ENCODE assay signal across 8 mouse cellular contexts in the genomic region with DNA sequence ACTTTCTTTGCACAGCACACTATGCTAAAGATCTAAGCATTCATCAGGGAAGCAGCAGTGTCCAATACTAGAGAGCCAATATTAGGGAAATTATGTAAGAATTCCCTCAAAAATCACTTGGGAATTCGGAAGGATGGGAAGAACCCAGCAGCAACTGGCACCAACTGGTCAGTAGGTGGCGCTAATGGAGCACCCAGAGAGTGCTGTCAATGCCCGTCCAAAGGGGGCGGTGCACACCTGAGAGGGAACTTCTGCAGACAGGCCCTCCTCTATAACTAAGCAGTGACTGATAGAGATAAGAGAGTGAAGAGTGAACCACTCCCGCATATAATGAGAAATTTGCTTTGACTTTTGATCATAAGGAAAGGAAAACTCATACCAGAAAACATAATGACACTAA. TPM values are rescaled to one million over a fixed set of nuclear protein-coding genes. Genes with fewer than 3 reads are reported as not detected.
A peak's percentile ranks its signal among the peaks of the same experiment; 100 is the strongest.
DNase-seq lines count a peak whose midpoint lies in the region; ATAC-seq and TF ChIP-seq lines count a peak whose summit lies in the region.

No protein-coding gene starts in this region.

- no peaks in the 10 kb centered on the region for H3K36me3 ChIP-seq in heart, embryonic 11.5 days (ENCODE audit: control insufficient read depth, insufficient read depth, low read length)
- no peaks in the 10 kb centered on the region for H3K36me3 ChIP-seq in midbrain, postnatal 0 days (ENCODE audit: insufficient read depth, low read length)
- H3K36me3 ChIP-seq in stomach, postnatal 0 days (ENCODE audit: control insufficient read depth, insufficient read depth, low read length), result no peaks in the 10 kb centered on the region

- H3K4me2 ChIP-seq in heart, embryonic 11.5 days, result no peak overlapping the region
- H3K4me2 ChIP-seq in midbrain, postnatal 0 days (ENCODE audit: low read depth, low read length, poor library complexity, severe bottlenecking), result no peak overlapping the region
- H3K4me2 ChIP-seq in stomach, postnatal 0 days (replicated peaks; ENCODE audit: low read depth), result no peak overlapping the region

- no peaks in the 10 kb centered on the region for H3K9me3 ChIP-seq in heart, embryonic 11.5 days (replicated peaks; ENCODE audit: control insufficient read depth, low read length)
- H3K9me3 ChIP-seq in midbrain, postnatal 0 days (ENCODE audit: low read length), result no peaks in the 10 kb centered on the region
- no peaks in the 10 kb centered on the region for H3K9me3 ChIP-seq in stomach, postnatal 0 days (ENCODE audit: control insufficient read depth, low read length)

- peak; percentile 93 for DNase-seq in heart, adult 11 months
- peak; percentile 54 for DNase-seq in brain, adult 2 months (ENCODE audit: low read depth, low spot score)
- DNase-seq in induced T-regulatory cell, adult 2 months (ENCODE audit: low read depth), result peak; percentile 83
- DNase-seq in left cerebral cortex, postnatal 25 days (ENCODE audit: low spot score in 2 of 2), result peak; percentile 43 to 47
- peak; percentile 54 for DNase-seq in midbrain, postnatal 0 days (ENCODE audit: low spot score)
- peak; percentile 82 for DNase-seq in stomach, postnatal 0 days (ENCODE audit: low spot score)

- no peaks in the 10 kb centered on the region for H3K4me1 ChIP-seq in heart, embryonic 11.5 days (ENCODE audit: control insufficient read depth, insufficient read depth, low read length)
- H3K4me1 ChIP-seq in midbrain, postnatal 0 days (ENCODE audit: insufficient read depth, low read length), result no peaks in the 10 kb centered on the region
- H3K4me1 ChIP-seq in stomach, postnatal 0 days (replicated peaks; ENCODE audit: control insufficient read depth, insufficient read depth), result no peaks in the 10 kb centered on the region

- TF ChIP-seq CTCF in midbrain, postnatal 0 days (IDR thresholded peaks at IDR 0.05), result peak; percentile 80
- peak; percentile 98 for TF ChIP-seq CTCF in stomach, postnatal 0 days (IDR thresholded peaks at IDR 0.05; ENCODE audit: low read depth)

- WGBS in heart, embryonic 11.5 days (ENCODE audit: insufficient replicate concordance), result 3% methylated on average over 5 of the region's 5 CpGs
- WGBS in midbrain, postnatal 0 days, result 3% methylated on average over 5 of the region's 5 CpGs
- WGBS in stomach, postnatal 0 days, result 2% methylated on average over 5 of the region's 5 CpGs

- no peak for TF ChIP-seq EP300 in stomach, postnatal 0 days (optimal IDR thresholded peaks at IDR 0.05)

- H3K27ac ChIP-seq in heart, embryonic 11.5 days (ENCODE audit: low read depth, low read length), result no peak overlapping the region
- H3K27ac ChIP-seq in midbrain, postnatal 0 days (ENCODE audit: low read depth, low read length), result no peak overlapping the region
- no peak overlapping the region for H3K27ac ChIP-seq in stomach, postnatal 0 days (replicated peaks)

- intact Hi-C loops in left cerebral cortex, postnatal 25 days (cut with DNase I), result no loop called here

- no peak overlapping the region for H3K9ac ChIP-seq in heart, embryonic 11.5 days (ENCODE audit: low read depth, low read length)
- no peak overlapping the region for H3K9ac ChIP-seq in midbrain, postnatal 0 days (replicated peaks; ENCODE audit: low read length, poor library complexity, severe bottlenecking)
- H3K9ac ChIP-seq in stomach, postnatal 0 days (ENCODE audit: low read length), result no peak overlapping the region

- H3K27me3 ChIP-seq in heart, embryonic 11.5 days (ENCODE audit: control insufficient read depth, insufficient read depth, low read length), result no peaks in the 10 kb centered on the region
- H3K27me3 ChIP-seq in midbrain, postnatal 0 days (ENCODE audit: insufficient read depth, low read length), result no peaks in the 10 kb centered on the region
- H3K27me3 ChIP-seq in stomach, postnatal 0 days (ENCODE audit: control insufficient read depth, insufficient read depth, low read length), result no peaks in the 10 kb centered on the region

- no peak overlapping the region for H3K4me3 ChIP-seq in heart, embryonic 11.5 days (ENCODE audit: low read depth, low read length)
- H3K4me3 ChIP-seq in midbrain, postnatal 0 days (ENCODE audit: low read depth, low read length), result no peak overlapping the region
- H3K4me3 ChIP-seq in stomach, postnatal 0 days (ENCODE audit: low read depth, low read length), result no peak overlapping the region

- ATAC-seq in heart, embryonic 11.5 days (replicated peaks; ENCODE audit: insufficient number of reproducible peaks, low FRiP score, low TSS enrichment), result no peak
- peak; percentile 88 for ATAC-seq in frontal cortex, adult (ENCODE audit: low TSS enrichment)
- no peak for ATAC-seq in midbrain, postnatal 0 days (ENCODE audit: low FRiP score)
- ATAC-seq in stomach, postnatal 0 days (ENCODE audit: low FRiP score, low TSS enrichment), result peak; percentile 86

RNA-seq across cellular contexts. Expression of a gene that starts 4.0 kb away (rescaled TPM):
- not detected in 2 replicates for polyA plus RNA-seq in heart, embryonic 11.5 days (2014; fragmentation: Nextera tagmentation; extraction: Ambion mirVana)
- total RNA-seq in left cerebral cortex, postnatal 25 days (2021), result not detected
- total RNA-seq in midbrain, postnatal 0 days (2014; rRNA removed), result not detected in 2 replicates
- not detected in 2 replicates for polyA plus RNA-seq in midbrain, postnatal 0 days (2015; fragmentation: Nextera tagmentation; extraction: Ambion mirVana)
- polyA plus RNA-seq in stomach, postnatal 0 days (2015; fragmentation: Nextera tagmentation; extraction: Ambion mirVana), result not detected in 2 replicates

RNA-seq across cellular contexts. Expression of a gene that starts 16.6 kb away (rescaled TPM):
- polyA plus RNA-seq in heart, embryonic 11.5 days (2014; fragmentation: Nextera tagmentation; extraction: Ambion mirVana), result 0.24 and 0.30 TPM in 2 replicates
- under 1 TPM; 0.41 to 0.55 TPM for total RNA-seq in left cerebral cortex, postnatal 25 days (2021)
- total RNA-seq in midbrain, postnatal 0 days (2014; rRNA removed), result not detected in 2 replicates
- 0.39 and 0.42 TPM in 2 replicates for polyA plus RNA-seq in midbrain, postnatal 0 days (2015; fragmentation: Nextera tagmentation; extraction: Ambion mirVana)
- 0.07 and 0.08 TPM in 2 replicates for polyA plus RNA-seq in stomach, postnatal 0 days (2015; fragmentation: Nextera tagmentation; extraction: Ambion mirVana)

RNA-seq across cellular contexts. Expression of a gene that starts 18.8 kb away (rescaled TPM):
- 9.8 and 9.9 TPM in 2 replicates for polyA plus RNA-seq in heart, embryonic 11.5 days (2014; fragmentation: Nextera tagmentation; extraction: Ambion mirVana)
- under 1 TPM; 0.34 to 0.55 TPM for total RNA-seq in left cerebral cortex, postnatal 25 days (2021)
- 0.11 and 0.33 TPM in 2 replicates for total RNA-seq in midbrain, postnatal 0 days (2014; rRNA removed)
- 0.49 and 0.75 TPM in 2 replicates for polyA plus RNA-seq in midbrain, postnatal 0 days (2015; fragmentation: Nextera tagmentation; extraction: Ambion mirVana)
- 0.74 and 0.83 TPM in 2 replicates for polyA plus RNA-seq in stomach, postnatal 0 days (2015; fragmentation: Nextera tagmentation; extraction: Ambion mirVana)

RNA-seq across cellular contexts. Expression of a gene that starts 35.2 kb away (rescaled TPM):
- polyA plus RNA-seq in heart, embryonic 11.5 days (2014; fragmentation: Nextera tagmentation; extraction: Ambion mirVana), result not detected in 2 replicates
- total RNA-seq in left cerebral cortex, postnatal 25 days (2021), result not detected
- total RNA-seq in midbrain, postnatal 0 days (2014; rRNA removed), result not detected in 2 replicates
- polyA plus RNA-seq in midbrain, postnatal 0 days (2015; fragmentation: Nextera tagmentation; extraction: Ambion mirVana), result not detected in 2 replicates
- not detected in 2 replicates for polyA plus RNA-seq in stomach, postnatal 0 days (2015; fragmentation: Nextera tagmentation; extraction: Ambion mirVana)

RNA-seq across cellular contexts. Expression of a gene that starts 44.4 kb away (rescaled TPM):
- 2.2 and 2.9 TPM in 2 replicates for polyA plus RNA-seq in heart, embryonic 11.5 days (2014; fragmentation: Nextera tagmentation; extraction: Ambion mirVana)
- total RNA-seq in left cerebral cortex, postnatal 25 days (2021), result 1 to 10 TPM; 1.4 to 1.5 TPM
- 1.9 and 2.4 TPM in 2 replicates for total RNA-seq in midbrain, postnatal 0 days (2014; rRNA removed)
- polyA plus RNA-seq in midbrain, postnatal 0 days (2015; fragmentation: Nextera tagmentation; extraction: Ambion mirVana), result 0.78 and 0.86 TPM in 2 replicates
- 2.0 and 2.7 TPM in 2 replicates for polyA plus RNA-seq in stomach, postnatal 0 days (2015; fragmentation: Nextera tagmentation; extraction: Ambion mirVana)

Comparison
In these comparisons a context has a peak if more than half of its experiments do, and no peak if none do; other contexts are left out.
1. ATAC-seq: peak in frontal cortex, adult (single experiment) and stomach, postnatal 0 days (single experiment); none in heart, embryonic 11.5 days (single experiment) and midbrain, postnatal 0 days (single experiment).
2. Peak in every context shown above with its lines, with median percentiles within 50 percentile points of each other: DNase-seq.